Mouse (Mus musculus) stomach, postnatal 0 days (tissue): ENCODE measurements around the gene Srrt.
A peak's percentile ranks its signal among the peaks of the same experiment; 100 is the strongest.

ENCODE experiments used
- CTCF ChIP-seq: IDR thresholded peaks from 2 replicates; pipeline ENCODE4 v1.5.1; 2016; ENCODE audit warnings: antibody characterized with exemption, low read depth, mild to moderate bottlenecking, moderate library complexity
- EP300 ChIP-seq: optimal IDR thresholded peaks from 2 replicates; pipeline ENCODE3; 2016; ENCODE audit warnings: antibody characterized with exemption

DNA sequence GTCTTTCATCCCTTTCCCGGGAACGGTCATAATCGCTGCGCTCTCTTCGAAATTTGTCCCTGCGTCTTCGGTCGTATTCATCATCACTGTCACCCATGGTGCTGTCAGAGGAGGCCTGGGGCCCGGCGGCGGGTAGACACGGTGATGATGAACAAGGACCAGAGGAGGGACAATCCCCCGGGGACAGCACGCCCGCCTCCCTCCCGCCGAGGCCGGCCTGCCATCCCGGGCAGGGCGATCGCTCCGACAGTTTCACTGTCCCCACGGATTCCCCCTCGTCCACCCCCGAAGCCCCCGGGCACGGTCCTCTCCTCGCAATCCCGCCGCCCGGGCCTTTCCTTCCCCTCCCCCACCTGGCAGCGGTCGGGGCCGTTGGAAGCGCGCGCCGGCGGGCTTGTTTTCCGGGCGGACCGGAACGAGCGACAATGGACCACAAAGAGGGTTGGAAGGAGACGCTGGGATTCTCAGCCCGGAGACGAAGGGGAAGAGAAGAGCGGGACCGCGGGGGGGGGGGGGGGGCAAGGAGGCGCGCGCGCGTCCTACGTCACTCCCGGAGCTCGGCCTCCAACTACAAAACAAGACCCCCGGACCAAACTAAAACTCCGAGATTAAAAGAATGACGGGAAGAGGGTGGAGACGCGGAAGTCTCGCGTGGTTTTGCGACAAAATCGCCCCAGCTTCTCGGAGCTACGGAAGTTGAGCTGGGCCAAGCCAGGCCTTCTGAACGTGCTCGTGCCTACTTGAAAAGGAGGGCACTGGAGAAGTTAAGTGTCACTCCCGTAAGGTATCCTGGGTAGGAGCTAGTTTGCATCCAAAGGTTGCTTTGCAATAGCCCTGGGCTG is at the start of gene Srrt:
- TF ChIP-seq CTCF (no peak), EP300 (peak; percentile 96)
